Mouse (Mus musculus) ES-E14 (cell line): Measurements from ENCODE around the gene Uvrag. TPM values are rescaled to one million over a fixed set of nuclear protein-coding genes. Genes with fewer than 3 reads are reported as not detected.

Experiments
- DNase-seq: peaks from one replicate; pipeline ENCODE4 v3.0.0-alpha.2; 2013; ENCODE audit warnings: low read depth, low spot score
- H3K27ac ChIP-seq: 2 replicates; pipeline ENCODE4 v1.5.1; 2012; ENCODE audit warnings: low read depth, mild to moderate bottlenecking, low read length, moderate library complexity, mixed read lengths; ENCODE audit not compliant: poor library complexity, insufficient read depth, severe bottlenecking
- H3K36me3 ChIP-seq: 2 replicates; pipeline ENCODE4 v1.6.1; 2012; ENCODE audit warnings: mild to moderate bottlenecking, low read length, moderate library complexity, mixed read lengths; ENCODE audit not compliant: control insufficient read depth, poor library complexity, insufficient read depth, severe bottlenecking
- H3K4me1 ChIP-seq, 2 experiments: fragments of 150-350 bp in 1 of 2; sonication (generic) in 1 of 2; 2 replicates each; pipeline ENCODE4 v1.6.1; 2012; ENCODE audit warnings: low read length in 2 of 2, mild to moderate bottlenecking in 1 of 2, mixed read lengths in 1 of 2; ENCODE audit not compliant: control insufficient read depth in 2 of 2, insufficient read depth in 2 of 2, poor library complexity in 1 of 2
- H3K4me3 ChIP-seq, 2 experiments: fragments of 150-350 bp in 1 of 2; sonication (generic) in 1 of 2; 2 replicates each; pipeline ENCODE4 v1.5.1; 2012; ENCODE audit warnings: low read length in 2 of 2, low read depth in 1 of 2, mild to moderate bottlenecking in 1 of 2, mixed read lengths in 1 of 2; ENCODE audit not compliant: insufficient read depth in 1 of 2, poor library complexity in 1 of 2, severe bottlenecking in 1 of 2
- H3K9ac ChIP-seq: 2 replicates; pipeline ENCODE4 v1.6.1; 2012; ENCODE audit warnings: low read depth, mild to moderate bottlenecking, low read length, mixed read lengths; ENCODE audit not compliant: poor library complexity, insufficient read depth, severe bottlenecking
- H3K9me3 ChIP-seq: fragments of 150-350 bp; sonication (generic); 2 replicates; pipeline ENCODE4 v1.6.1; 2012; ENCODE audit warnings: low read depth, mild to moderate bottlenecking, low read length; ENCODE audit not compliant: control insufficient read depth, insufficient read depth
- CHD2 ChIP-seq: IDR thresholded peaks from 2 replicates; pipeline ENCODE4 v1.6.1; 2014; ENCODE audit warnings: mild to moderate bottlenecking, low read depth, low read length, inconsistent platforms
- HCFC1 ChIP-seq: IDR thresholded peaks from 2 replicates; pipeline ENCODE4 v1.6.1; 2012; ENCODE audit warnings: low read length, inconsistent platforms, borderline replicate concordance; ENCODE audit not compliant: insufficient read depth
- MAFK ChIP-seq: IDR thresholded peaks from 2 replicates; pipeline ENCODE4 v1.6.1; 2014; ENCODE audit warnings: mild to moderate bottlenecking, low read depth, low read length, inconsistent platforms; ENCODE audit not compliant: insufficient read depth
- ZC3H11A ChIP-seq: IDR thresholded peaks from 2 replicates; pipeline ENCODE4 v1.6.1; 2012; ENCODE audit warnings: low read depth, mild to moderate bottlenecking, inconsistent platforms, low read length, borderline replicate concordance
- ZNF384 ChIP-seq: IDR thresholded peaks from 2 replicates; pipeline ENCODE4 v1.6.1; 2012; ENCODE audit warnings: low read depth, low read length, inconsistent platforms
- in situ Hi-C, 2 experiments: fragments of 600-800 bp; cut with MboI; formaldehyde crosslinking; loops; one replicate each; pipeline ENCODE4 v1.15.1; 2025; ENCODE audit warnings: low sequenced_read_pairs in 2 of 2, inconsistent platforms in 1 of 2; ENCODE audit not compliant: unreplicated experiment in 2 of 2
- total RNA-seq: library from RNA; depleted of rRNA; stranded (reverse); fragments of 300-350 nt; gene quantifications from 2 replicates; pipeline ENCODE4 v1.2.3, GENCODE M21; 2012

Gene Uvrag
- total RNA-seq, 1 experiment, result 14.6 TPM

DNA sequence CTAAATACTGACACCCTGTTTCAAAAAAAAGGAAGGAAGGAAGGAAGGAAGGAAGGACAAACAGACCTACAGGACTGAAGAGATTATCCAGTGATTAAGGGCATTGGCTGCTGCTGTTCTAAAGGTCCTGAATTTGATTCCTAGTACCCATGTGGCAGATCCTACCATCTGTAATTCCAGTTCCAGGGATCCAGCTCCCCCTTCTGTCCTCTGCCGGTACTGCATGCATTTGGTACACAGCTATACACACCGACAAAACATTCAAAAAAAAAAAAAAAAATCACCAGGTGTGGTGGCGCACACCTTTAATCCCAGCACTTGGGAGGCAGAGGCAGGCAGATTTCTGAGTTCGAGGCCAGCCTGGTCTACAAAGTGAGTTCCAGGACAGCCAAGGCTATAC lies 45.8 kb downstream of the Uvrag start:
- Histone ChIP-seq H3K9me3 (no peaks in the 10 kb centered on the region), H3K36me3 (no peaks in the 10 kb centered on the region), H3K9ac (no peak overlapping the region), H3K4me1 (no peaks in the 10 kb centered on the region; a peak in 2 of 4 replicates), H3K27ac (no peak overlapping the region), H3K4me3 (no peak overlapping the region)
- in situ Hi-C loops, result no loop called here
- TF ChIP-seq HCFC1, result no peak
- peak; percentile 84 for TF ChIP-seq ZNF384
- peak; percentile 68 for DNase-seq

DNA sequence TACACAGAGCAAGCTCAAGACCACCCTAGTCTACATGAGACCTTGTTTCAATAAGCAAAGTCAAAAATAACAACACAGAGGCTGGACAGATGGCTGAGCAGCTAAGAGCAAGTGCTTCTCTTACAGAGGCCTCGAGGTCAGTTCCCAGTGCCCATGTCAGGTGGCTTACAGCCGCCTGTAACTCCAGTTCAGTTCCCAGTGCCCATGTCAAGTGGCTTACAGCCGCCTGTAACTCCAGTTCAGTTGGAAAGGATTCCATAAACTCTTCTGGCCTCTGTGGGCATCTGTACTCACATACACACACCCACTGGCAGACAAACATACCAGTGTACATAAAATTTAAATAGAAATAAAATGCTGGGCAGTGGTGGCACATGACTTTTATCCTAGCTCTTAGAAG lies 46.6 kb downstream of the Uvrag start:
- DNase-seq, result no peak
- TF ChIP-seq MAFK (no peak), HCFC1 (no peak), ZC3H11A (no peak), CHD2 (no peak), ZNF384 (no peak)
- Histone ChIP-seq H3K27ac (no peak overlapping the region), H3K9me3 (no peaks in the 10 kb centered on the region), H3K36me3 (no peaks in the 10 kb centered on the region), H3K9ac (no peak overlapping the region), H3K4me3 (no peak overlapping the region), H3K4me1 (no peaks in the 10 kb centered on the region; a peak in 2 of 4 replicates)
- in situ Hi-C loops, result no loop called here

DNA sequence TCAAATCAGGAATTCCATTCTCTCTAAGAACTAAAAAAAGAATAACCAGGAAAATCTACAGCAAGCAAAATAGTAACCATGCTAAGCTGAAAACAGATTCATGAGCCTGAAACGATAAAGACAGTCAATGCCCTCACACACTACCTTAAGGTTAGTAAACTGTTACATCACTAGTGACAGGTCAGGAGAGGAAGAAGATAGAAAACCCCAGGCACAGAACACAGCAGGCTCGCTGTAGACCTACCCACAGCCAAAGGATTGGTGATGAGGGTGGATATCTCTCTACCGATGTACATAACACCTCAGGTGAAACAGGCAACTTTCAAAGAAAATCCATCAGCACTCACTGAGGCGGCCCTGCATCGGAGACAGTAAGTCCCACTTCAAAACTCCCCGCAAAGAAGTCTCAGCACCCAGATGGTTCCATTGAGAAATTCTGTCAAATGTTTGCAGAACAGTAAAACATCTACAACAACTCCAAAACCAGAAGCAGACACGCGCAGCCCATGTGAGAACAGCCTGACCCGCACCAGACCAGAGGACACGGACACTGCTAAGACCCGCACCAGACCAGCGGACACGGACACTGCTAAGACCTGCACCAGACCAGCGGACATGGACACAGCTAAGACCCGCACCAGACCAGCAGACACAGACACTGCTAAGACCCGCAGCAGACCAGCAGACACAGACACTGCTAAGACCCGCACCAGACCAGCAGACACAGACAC lies 48.9 kb downstream of the Uvrag start:
- Histone ChIP-seq H3K9ac (peak overlapping the region; percentile 26), H3K36me3 (no peaks in the 10 kb centered on the region), H3K4me3 (peak overlapping the region in 1 of 2 experiments; percentile 38; a peak in 2 of 4 replicates), H3K4me1 (no peaks in the 10 kb centered on the region; a peak in 2 of 4 replicates), H3K9me3 (no peaks in the 10 kb centered on the region), H3K27ac (no peak overlapping the region)
- in situ Hi-C loops, result no loop called here
- DNase-seq, result no peak
- no peak for TF ChIP-seq ZC3H11A
- TF ChIP-seq ZNF384, result no peak
- TF ChIP-seq MAFK, result no peak
- no peak for TF ChIP-seq HCFC1
- no peak for TF ChIP-seq CHD2

DNA sequence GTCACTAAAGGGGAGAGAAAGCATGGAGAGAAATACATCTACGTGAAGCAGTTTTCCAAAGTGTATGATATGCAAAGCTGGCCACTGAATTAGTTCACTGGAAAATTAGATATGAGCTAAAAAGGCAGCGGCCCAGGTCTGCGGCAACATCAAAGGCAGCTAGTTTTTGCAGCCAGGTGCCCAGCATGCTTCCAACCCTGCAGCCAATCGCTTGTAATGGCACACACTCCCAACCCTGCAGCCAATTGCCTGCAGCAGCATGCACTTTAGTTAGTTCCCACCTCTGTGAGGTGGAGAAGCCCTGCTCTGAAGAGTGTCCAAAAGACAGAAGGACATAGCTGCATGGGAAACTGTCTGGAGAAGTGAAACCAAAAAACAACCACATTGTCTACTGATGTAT lies 51.2 kb downstream of the Uvrag start:
- H3K4me1 ChIP-seq, result no peaks in the 10 kb centered on the region; a peak in 2 of 4 replicates
- no peaks in the 10 kb centered on the region for H3K9me3 ChIP-seq
- H3K9ac ChIP-seq, result no peak overlapping the region
- H3K36me3 ChIP-seq, result no peaks in the 10 kb centered on the region
- in situ Hi-C loops, result no loop called here
- no peak for DNase-seq
- no peak overlapping the region for H3K27ac ChIP-seq
- TF ChIP-seq CHD2, result no peak
- no peak for TF ChIP-seq ZC3H11A
- no peak for TF ChIP-seq ZNF384
- no peak for TF ChIP-seq MAFK
- no peak for TF ChIP-seq HCFC1
- H3K4me3 ChIP-seq, result no peak overlapping the region
